Mouse (Mus musculus) monocyte, adult 5-6 weeks (primary cell): ENCODE measurements around the gene Sh2d3c. TPM values are rescaled to one million over a fixed set of nuclear protein-coding genes. Genes with fewer than 3 reads are reported as not detected.
A peak's percentile ranks its signal among the peaks of the same experiment; 100 is the strongest.

Source experiments
- ATAC-seq: fragments of 153-309, 156-312 bp; replicated peaks from 2 replicates; pipeline ENCODE4 v1.8.0; 2017; ENCODE audit warnings: mild to moderate bottlenecking; ENCODE audit not compliant: low TSS enrichment, insufficient number of reproducible peaks, severe bottlenecking, poor library complexity, low FRiP score
- total RNA-seq: library from RNA; stranded (forward); fragments of 200-1000, 200-491, 200-594 nt; gene quantifications from 3 replicates; pipeline ENCODE4 v1.2.3, GENCODE M21; 2017

The Sh2d3c gene
- total RNA-seq, 1 experiment from 2014 or later: 37.3 TPM

DNA sequence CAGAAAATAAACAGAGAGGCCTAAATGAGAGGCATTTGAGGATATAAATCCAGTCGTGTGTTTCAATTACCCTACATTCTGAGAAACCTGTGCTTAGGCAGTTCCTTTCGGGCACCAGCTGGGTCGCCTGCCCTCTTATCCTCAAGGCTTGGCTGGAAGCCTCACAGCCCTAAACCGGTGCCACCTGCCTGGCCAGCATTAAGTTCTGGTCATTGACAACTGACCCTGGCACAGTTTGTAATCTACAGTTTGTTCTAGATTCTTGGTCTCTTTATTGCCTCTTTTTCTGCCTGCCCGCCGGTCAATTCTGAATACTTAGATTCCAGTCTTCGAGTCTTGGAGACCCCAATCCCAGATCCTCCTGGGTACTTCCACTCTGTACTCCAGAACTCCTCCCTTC is 27.6 kb upstream of the Sh2d3c start:
- no peak for ATAC-seq

DNA sequence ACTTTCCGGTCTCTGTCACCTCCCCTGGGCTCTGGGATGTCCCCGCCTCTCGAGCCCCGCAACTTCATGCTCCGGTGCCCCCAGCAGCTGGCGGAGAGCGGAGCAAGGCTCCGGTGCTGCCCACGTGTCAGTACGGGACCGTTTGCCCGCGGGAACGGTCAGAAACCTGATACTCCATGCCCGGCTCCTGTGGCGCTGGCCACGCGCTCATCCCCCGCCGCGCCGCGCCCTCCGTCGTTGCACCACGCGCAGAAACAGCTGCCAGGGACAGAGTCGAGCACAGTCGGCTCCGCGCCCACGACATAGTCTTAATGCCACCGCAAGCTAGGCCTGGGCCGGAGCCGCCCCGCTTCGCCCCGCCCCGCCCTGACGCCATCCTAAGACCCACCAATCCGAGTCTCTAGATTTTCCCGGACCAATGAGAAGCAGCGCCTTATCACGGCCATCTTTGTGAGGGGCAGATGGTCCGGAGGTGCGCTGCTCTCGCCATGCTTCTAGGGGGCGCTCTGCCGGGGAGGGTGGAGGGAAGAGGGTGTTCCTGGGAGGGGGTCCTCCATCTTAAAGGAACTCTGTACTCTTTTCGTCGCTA is 26.9 kb upstream of the Sh2d3c start:
- ATAC-seq: peak; percentile 93

DNA sequence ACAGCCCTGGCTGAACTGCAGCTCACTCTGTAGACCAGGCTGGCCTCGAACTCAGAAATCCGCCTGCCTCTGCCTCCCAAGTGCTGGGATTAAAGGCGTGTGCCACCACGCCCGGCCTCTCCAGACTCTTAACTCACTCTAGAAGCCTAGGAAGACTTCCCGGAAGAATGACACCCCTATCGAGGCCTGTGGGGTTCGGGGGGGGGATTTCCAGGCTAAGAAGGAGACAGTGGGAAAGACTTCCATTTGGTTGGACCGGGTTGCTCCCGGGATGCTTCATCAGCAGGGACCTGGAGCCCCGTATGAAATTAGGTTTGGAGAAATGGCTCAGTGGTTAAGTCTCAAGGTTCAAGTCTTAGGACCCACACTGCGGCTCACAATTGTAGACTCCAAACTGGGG is 26.2 kb upstream of the Sh2d3c start:
- ATAC-seq: no peak

DNA sequence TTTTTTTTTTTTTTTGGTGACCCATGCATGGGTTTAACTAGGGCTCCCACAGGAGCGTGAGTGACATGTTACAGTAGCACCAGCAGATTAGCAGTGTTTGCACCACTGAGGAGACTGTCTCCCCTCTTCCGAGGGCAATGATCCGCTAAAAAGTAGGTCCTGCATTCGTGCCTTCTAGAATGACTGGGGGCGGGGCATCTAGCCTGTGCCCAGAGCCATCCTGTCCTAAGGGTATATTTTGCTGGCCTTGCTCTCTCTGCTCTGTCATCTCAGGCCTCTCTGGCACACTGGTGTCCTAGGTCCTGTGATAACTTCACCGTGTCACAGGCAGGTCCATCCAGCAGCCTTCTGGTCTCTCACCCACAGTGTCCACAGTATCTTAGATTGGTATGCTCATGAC is 21.2 kb upstream of the Sh2d3c start:
- no peak for ATAC-seq

DNA sequence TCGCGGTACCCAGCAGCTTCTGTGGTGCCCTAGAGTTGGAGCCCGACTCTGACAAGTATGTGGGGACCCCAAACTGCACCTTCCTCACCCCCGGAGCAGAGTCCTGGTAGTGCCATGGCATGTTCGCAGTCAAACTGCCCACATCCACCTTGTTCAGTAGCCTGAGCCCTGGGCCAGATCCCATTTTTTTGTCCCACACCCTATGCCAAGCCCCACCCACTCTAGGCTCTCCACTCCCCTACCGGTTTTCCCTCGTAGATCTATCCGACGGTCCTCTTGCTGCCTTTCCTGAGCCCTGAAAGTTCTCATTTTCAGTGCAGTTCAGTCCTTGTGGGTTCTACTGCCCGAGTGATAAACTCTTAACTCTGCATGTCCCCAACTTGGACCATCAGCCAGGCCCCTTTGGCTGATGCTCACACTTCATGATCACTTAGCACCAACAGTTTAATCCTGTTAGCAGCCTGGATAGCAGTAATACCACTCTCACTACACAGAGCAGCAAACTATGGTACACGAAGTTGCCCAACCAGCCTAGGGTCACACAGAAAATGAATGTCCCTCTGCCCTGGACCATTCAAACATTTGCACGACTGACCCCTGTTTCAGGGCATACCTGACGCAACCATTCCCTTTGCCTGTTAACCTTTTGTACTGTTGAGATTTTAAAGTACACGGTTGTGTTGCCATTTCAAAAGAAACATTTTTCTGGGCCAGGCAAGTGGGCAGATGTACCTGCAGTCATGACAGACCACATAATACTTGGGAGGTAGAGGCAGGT is 19.7 kb upstream of the Sh2d3c start:
- no peak for ATAC-seq

DNA sequence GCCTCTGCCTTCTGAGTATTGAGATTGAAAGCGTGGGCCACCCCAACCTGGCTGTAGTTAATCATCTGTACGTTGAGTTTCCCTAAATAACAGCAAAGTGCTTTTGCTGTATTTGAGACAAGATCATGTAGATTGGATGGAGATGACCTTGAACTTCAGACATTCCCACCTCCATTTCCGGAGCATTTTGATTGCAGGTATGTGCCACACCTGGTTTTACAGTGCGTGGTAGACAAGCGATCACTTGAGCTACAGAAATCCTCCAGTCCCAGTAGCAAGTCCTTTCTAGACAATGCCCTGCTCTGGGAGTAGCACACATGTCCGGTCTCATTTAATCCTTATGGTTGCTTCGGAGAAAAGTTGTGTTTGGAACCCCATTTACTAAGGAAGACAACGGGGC is 17.8 kb upstream of the Sh2d3c start:
- ATAC-seq: no peak

DNA sequence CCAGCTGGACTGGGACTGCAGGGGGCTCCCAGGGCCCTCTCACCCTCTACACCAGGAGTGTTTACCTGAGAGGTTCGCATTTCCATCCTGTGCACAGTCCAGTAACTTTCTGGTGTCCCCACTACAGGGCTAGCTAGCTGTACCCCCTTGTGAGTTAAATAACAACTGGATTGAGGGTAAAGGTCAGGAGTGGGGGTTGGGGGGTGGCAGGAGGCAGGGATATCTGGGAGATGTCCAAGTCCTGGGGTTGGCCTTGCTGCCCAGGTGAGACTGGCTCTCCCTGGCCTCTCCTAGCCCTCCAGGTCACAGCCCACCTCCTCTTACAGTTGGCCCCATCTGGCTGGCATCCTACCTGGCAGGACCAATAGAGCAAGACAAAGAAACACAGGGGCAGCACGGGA is 16.8 kb upstream of the Sh2d3c start, which contains the start of gene Fpgs:
TSS of gene Fpgs (minus strand) at position 125 of the 401 bp plus-strand sequence.
- no peak for ATAC-seq

DNA sequence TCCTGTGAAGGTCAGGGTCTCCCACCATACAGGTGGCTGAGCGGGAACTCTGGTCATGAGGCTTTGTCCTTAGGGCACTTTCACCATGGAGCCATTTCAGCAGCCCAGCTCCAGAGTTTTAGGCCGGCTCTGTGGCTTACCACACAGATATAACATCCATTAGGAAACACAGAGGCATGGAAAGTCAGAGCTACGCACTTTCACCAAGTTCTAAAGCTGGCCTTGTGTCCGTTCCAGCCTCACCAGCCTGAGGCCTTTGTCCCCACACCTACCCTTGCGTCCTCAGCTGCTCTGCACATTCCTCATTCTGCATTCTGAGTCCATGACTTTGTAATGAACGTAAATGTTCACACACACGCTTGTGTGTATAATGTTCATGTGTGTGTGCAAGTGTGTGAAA is 15.8 kb upstream of the Sh2d3c start:
- no peak for ATAC-seq

DNA sequence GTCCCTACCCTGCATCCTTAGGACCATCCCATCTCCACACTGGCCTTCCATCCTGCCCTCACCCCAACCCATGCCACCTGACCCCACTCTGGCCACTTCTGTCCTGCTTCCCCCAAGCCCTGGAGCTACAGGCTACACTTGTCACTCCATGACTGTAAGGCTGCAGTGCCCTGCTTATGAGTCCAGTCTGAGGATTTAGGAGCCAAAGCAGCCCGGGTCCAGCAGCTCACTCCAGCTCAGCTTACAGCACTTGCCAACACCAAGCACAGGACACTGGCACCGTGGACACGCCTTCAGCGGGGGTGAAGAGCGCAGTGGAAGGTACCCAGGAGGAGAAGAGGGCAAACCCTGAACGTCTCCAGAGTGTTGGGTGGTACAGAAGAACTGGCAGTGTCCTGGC is 13.9 kb upstream of the Sh2d3c start:
- ATAC-seq: no peak

DNA sequence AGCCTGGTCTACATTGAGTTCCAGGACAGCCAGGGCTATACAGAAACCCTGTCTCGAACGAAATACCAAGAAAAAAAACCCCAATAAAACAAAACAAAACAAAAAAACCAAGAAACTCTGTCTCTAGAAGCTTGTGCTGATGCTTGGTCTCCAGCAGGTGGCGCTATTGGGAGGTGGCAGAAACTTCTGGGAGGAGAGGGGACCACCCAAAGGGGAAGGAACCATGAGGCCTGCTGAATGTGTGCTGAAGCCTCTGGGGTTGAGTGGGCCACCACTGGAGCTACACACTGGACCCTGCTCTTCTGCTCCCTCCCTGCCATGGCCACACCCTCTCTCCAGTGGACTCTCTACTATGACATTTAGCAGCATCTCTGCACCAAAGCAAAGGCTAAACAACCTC is 12.2 kb upstream of the Sh2d3c start:
- no peak for ATAC-seq

DNA sequence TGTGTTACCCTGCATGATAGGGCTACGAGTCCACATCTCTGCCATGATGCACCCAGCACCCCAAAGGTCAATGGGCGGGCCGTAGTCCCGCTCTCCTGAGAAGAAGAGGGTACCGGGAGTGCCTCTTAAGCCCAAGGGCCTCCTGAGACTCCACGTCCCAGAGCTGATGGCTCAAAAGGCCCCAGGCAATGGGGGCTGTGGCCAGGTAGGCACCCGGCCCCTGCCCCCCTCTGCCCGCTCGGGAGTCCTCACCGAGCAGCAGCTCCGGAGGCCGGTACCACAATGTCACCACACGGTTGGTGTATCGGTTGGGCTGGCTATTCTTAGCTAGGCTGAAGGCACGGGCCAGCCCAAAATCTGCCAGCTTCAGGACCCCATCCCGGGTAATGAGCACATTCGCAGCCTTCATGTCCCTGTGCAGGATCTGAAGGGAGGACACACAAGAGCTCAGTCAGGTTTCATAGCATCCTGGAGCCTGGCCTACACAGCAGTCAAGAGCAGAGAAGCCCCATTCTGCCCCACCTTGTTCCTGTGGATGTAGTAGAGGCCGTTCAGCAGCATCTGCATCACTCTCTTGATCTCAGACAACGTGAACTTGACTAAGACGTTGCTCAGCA is 11.2 kb upstream of the Sh2d3c start:
- ATAC-seq: no peak

DNA sequence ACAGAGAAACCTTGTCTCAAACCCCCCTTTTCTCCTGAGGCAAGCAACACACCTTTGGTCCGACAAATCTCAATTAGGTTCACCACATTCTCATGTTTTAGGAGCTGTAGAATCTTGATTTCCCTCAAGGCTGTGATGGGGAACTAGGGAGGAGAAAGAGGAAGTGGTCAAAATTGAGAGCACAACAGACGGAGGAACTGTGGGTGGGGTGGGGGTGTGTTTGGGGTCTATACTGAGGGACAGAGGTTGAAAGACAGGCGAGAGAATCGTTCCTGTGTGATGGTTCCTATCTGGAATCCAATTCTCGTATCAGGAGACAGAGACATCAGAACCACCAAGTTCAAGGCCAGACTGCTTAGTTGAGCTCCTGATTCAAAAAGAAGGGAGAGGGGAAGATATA is 10.4 kb upstream of the Sh2d3c start:
- ATAC-seq: no peak

DNA sequence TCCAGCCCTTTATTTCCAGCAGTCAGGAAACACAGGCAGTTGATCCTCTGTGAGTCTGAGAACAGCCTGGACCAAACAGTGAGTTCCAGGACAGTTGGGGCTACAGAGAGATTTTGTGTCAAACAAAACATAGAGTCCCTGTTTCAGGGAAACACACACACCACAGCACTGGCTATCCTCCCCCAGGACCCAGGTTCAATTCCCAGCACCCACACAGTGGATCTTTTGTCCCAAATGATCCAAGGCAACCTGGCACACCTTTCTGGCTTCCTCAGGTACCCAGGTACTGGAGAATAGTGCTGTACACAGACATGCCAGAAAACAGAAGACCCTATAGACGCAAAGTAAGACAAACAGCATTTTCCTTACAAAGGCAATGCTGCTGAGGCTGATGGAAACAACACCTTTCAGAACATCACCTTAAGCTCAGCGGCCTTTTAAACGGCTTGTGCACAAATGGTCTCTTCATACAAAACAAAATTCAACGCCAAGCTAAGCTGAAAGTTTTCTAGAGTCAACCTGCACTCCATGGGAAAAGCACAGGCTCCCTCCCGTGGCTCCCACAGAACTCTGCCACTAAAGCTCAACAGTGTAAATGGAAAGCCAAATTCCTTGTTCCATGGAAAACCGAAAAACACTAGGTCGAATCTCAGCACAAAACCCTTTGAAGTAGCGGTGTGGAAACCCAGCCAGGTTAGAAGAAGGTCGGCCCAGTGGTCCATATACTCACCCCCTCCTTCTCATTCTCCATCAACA is 9.4 kb upstream of the Sh2d3c start:
- ATAC-seq: no peak

DNA sequence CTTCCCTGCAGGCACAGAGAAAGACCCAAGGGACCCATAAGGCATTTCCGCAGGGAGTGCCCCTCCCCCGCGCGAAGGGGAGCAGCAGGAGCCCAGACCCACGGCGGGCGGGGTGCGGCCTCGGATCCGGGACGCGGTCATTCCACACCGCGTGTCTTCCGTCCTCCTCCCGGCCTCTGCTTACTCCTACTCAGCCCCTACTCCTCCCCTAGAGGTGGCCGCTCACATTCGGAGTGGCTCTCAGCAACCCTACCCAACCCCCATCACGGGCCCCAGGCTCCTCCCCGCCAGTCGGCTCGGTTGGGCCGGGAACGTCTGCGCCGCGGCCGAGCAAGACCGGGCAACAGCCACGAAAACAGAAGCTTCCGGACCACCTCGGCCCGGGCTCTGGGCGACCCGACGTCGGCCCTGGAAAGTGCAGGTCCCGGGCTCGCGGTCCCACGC is 8.7 kb upstream of the Sh2d3c start:
- peak; percentile 10; the same call in 1 of the 2 replicates for ATAC-seq

DNA sequence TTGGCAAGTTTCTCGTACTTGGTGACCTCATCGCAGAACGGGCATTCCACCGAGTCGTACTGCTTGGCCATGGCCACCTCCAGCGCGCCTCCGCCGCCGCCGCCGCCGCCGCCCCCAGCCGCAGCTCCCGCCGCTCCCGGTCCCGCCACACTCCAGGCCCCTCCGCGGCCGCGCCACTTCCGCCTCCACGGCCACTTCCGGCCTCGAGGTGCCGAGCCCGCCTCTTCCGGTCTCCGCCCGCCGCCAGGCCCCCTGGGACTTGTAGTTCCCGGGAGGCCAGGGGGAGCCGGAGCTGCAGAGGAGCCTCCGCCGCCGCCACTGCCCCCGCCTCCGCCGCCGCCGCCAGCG is 8.3 kb upstream of the Sh2d3c start:
- peak; percentile 29; the same call in 1 of the 2 replicates for ATAC-seq

DNA sequence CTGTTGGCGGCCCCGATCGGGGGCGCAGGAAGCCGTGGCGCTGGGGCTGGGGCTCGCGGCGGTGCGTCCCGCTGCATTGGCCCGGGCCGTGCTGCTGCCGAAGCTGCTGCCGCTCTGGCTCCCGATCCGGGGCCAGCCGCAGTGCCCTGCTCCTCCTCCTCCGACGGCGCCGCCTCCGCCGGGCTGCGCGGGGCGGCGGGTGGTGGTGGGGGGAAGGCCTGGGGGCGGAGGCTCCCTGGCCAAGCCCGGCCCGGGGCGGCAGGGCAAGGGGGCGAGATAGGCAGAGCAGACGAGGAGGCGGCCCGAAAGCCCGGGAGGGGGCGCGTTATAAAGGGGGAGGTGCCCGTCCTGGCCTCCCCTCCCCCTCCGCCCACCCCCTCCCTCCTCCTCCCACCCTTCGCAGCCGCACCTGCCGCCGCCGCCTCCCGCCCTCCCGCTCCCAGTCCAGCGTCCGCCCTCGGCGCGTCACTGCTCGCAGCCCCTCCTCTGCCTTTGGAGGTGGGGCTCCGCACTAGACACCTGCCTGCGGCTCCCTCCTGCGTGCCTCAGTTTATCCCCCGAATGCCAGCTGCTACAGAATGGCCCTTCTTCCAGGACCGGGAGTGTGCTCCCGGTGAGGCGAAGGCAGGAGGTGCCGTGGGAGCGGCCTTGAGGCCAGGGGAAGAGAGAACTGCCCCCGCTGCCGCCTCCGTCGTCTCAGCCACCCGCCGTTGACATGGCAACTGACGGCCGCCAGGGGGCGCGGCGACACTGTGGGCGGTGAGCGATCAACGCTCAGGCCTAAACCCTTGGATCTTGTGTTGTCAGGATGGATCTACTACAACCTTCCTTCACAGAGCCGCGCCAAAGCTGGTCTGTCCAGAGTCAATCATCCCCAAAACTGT is 7.7 kb upstream of the Sh2d3c start, which contains the start of gene Cdk9:
TSS of gene Cdk9 (minus strand) at position 143 of the 884 bp plus-strand sequence.
- peak; percentile 24 for ATAC-seq

DNA sequence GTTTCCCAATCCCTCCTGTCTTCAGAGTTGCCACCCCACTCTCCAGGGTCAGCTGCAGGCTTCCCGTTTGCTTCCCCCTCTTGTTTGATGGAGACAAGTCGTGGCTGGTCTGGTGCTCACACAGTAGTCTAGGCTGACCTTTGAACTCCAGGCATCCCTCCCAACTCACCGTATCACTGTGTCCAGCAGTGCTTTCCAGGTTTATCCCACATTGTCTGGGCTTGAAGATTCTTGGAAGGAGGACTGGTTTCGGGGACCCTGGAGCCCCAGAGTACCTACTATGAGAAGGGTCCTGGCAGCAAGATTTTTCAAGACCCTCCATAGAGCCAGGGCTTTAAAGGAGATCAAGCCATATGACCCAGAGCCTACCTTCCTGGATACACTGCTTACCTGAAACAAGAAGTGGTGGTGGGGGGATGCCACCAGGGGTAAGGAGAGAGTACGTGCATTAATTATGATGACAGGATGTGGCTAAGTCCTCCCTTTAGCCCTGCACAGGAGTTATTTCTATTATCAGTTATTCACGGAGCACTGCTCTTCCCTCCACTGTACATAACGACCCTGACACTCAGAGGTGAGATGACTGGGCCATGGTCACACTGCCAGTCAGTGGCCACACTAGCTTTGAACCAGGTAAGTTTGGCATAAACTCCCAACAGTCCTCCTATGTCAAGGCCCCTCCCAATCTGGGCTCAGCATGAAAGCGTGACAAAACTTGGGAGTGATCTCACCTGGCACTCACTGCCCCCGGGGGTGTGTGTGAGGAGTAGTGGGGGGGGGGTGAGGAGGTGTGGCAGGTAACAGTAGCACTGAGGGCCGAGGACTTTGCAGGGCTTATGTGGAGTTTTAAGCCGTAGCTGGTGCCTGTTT is 6.5 kb upstream of the Sh2d3c start:
- no peak for ATAC-seq
